In the genomic region with DNA sequence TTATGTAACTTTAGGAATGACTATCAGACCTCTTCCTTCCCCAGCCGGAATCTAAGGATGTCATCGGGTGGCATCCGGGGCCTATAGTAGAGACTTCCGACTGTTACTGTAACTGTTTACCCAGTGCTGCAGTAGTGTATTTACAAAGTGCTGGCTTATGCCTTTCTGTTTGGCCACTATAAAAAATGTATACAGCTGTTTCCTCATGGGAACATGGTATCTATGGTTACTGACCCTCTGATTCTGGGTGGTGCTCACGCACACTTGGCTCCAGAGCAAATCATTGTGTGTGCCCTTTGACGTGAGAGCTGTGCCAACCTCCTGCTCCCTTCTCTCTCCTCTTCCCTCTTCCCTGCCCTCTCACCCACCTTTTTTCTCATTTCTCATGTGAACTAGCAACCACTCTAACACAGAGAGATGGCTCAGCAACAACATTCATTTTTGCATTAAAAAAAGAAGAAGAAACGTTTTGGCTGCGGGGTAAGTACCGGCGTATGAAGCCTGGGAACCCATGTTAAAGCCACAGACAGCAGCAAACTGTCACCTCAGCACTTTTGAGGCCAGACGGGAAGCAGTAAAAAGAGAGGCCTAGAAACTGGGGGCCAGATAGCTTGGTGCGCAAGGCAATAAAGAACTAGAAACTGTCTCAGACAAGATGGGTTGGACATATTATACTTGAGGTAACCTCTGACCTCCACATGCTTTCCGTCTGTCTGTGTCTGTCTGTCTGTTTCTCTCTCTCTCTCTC, we compare ENCODE assay signal across 10 mouse cellular contexts.
DNase-seq lines count a peak whose midpoint lies in the region; ATAC-seq lines count a peak whose summit lies in the region.
"Had no signal": no experiment of that assay in that cellular context is flagged by ENCODE, and none has a peak within 500 bp of the region (broad histone marks: within the 10 kb centered on the region; RNA-seq: fewer than 3 reads in every experiment).

No protein-coding gene starts in this region.

- no peaks in the 10 kb centered on the region for H3K27me3 ChIP-seq in midbrain, embryonic 13.5 days
- no peaks in the 10 kb centered on the region for H3K27me3 ChIP-seq in midbrain, embryonic 10.5 days (ENCODE audit: low read depth, poor library complexity, severe bottlenecking)
- H3K27me3 ChIP-seq in stomach, embryonic 16.5 days (ENCODE audit: control insufficient read depth, insufficient read depth, low read length), result no peaks in the 10 kb centered on the region

- H3K4me2 ChIP-seq in midbrain, embryonic 13.5 days (replicated peaks), result no peak overlapping the region
- no peak overlapping the region for H3K4me2 ChIP-seq in stomach, embryonic 16.5 days (ENCODE audit: low read depth, low read length)

- peaks cover 6% of the 10 kb centered on the region; the same call in 1 of the 2 replicates for H3K4me1 ChIP-seq in midbrain, embryonic 13.5 days (replicated peaks)
- 0 out of 2 replicates have a peak, but pooled peaks cover 3% of the 10 kb centered on the region for H3K4me1 ChIP-seq in midbrain, embryonic 10.5 days
- peaks cover 7% of the 10 kb centered on the region; the same call in 1 of the 2 replicates for H3K4me1 ChIP-seq in stomach, embryonic 16.5 days (ENCODE audit: control insufficient read depth, insufficient read depth, low read length)

- WGBS in midbrain, embryonic 13.5 days, result 84% methylated on average over 13 of the region's 13 CpGs
- WGBS in midbrain, embryonic 10.5 days, result 91% methylated on average over 13 of the region's 13 CpGs
- WGBS in large intestine, adult 2 months, result 18% methylated on average over 13 of the region's 13 CpGs
- 70% methylated on average over 13 of the region's 13 CpGs for WGBS in stomach, embryonic 16.5 days

- peak overlapping the region; percentile 52; the same call in 1 of the 2 replicates for H3K27ac ChIP-seq in midbrain, embryonic 13.5 days
- H3K27ac ChIP-seq in midbrain, embryonic 10.5 days (replicated peaks), result no peak overlapping the region
- peak overlapping the region; percentile 46; the same call in 1 of the 2 replicates for H3K27ac ChIP-seq in stomach, embryonic 16.5 days (ENCODE audit: low read length)

- DNase-seq in heart, adult 18-20 months, result peak; percentile 21 to 33
- DNase-seq in heart, postnatal 25 days (ENCODE audit: low spot score), result no peak
- DNase-seq in midbrain, embryonic 10.5 days (ENCODE audit: low spot score), result no peak
- DNase-seq in large intestine, adult 2 months (ENCODE audit: low read depth, low spot score), result peak; percentile 82
- DNase-seq in layer of hippocampus, adult 9-10 months (ENCODE audit: low spot score), result no peak
- DNase-seq in cerebellum, adult 9-10 months, result no peak
- DNase-seq: right cerebral cortex, postnatal 4 days had no signal

- no peaks in the 10 kb centered on the region for H3K9me3 ChIP-seq in midbrain, embryonic 13.5 days
- no peaks in the 10 kb centered on the region for H3K9me3 ChIP-seq in midbrain, embryonic 10.5 days (replicated peaks)
- no peaks in the 10 kb centered on the region for H3K9me3 ChIP-seq in stomach, embryonic 16.5 days (replicated peaks; ENCODE audit: control insufficient read depth, low read length)

- H3K4me3 ChIP-seq in midbrain, embryonic 13.5 days (replicated peaks), result no peak overlapping the region
- no peak overlapping the region for H3K4me3 ChIP-seq in midbrain, embryonic 10.5 days
- no peak overlapping the region for H3K4me3 ChIP-seq in stomach, embryonic 16.5 days (replicated peaks; ENCODE audit: low read length)
- H3K4me3 ChIP-seq: erythroblast, embryonic 14.5 days had no signal

- ATAC-seq in midbrain, embryonic 13.5 days, result 0 out of 2 replicates have a peak, but pooled peaks have one; percentile 45
- ATAC-seq in stomach, embryonic 16.5 days (ENCODE audit: insufficient read depth, low FRiP score), result peak; percentile 35

- intact Hi-C loops in heart, postnatal 25 days (cut with DNase I), result no loop called here

- peaks cover 9% of the 10 kb centered on the region; the same call in 1 of the 2 replicates for H3K36me3 ChIP-seq in midbrain, embryonic 13.5 days
- peaks cover 11% of the 10 kb centered on the region; the same call in 1 of the 2 replicates for H3K36me3 ChIP-seq in midbrain, embryonic 10.5 days
- H3K36me3 ChIP-seq in stomach, embryonic 16.5 days (ENCODE audit: control insufficient read depth, insufficient read depth, low read length), result 0 out of 2 replicates have a peak, but pooled peaks cover 3% of the 10 kb centered on the region

- H3K9ac ChIP-seq in midbrain, embryonic 13.5 days (replicated peaks), result no peak overlapping the region
- H3K9ac ChIP-seq in stomach, embryonic 16.5 days (ENCODE audit: low read length), result no peak overlapping the region

Comparison
In these comparisons a context has a peak if more than half of its experiments do, and no peak if none do; other contexts are left out.
1. DNase-seq: peak in heart, adult 18-20 months (2 of 2) and large intestine, adult 2 months (single experiment); none in heart, postnatal 25 days (single experiment), midbrain, embryonic 10.5 days (single experiment), layer of hippocampus, adult 9-10 months (single experiment) and cerebellum, adult 9-10 months (single experiment).